Mouse (Mus musculus): Measurements from ENCODE around the gene Sox6. TPM values are rescaled to one million over a fixed set of nuclear protein-coding genes. Genes with fewer than 3 reads are reported as not detected.
"Not testable (repeated sequence)": the region's sequence is repeated elsewhere in the genome, so short reads cannot be mapped to it uniquely, and the experiment has no call there.

Sox6 gene
- total RNA-seq, 1 experiment from 2014 or later, result not detected

GRCm38 (mm10) chr7:115628766-115629165 is 409.8 kb downstream of the Sox6 start:
- ATAC-seq (replicated peaks; ENCODE audit: insufficient number of reproducible peaks, low FRiP score, low TSS enrichment, poor library complexity, severe bottlenecking), result no peak

GRCm38 (mm10) chr7:115625956-115626355 is 412.6 kb downstream of the Sox6 start:
- no peak for ATAC-seq (replicated peaks; ENCODE audit: insufficient number of reproducible peaks, low FRiP score, low TSS enrichment, poor library complexity, severe bottlenecking)

- no peak for ATAC-seq (replicated peaks; ENCODE audit: insufficient number of reproducible peaks, low FRiP score, low TSS enrichment, poor library complexity, severe bottlenecking)
Observed at GRCm38 (mm10) chr7:115624907-115625552, 413.6 kb downstream of the Sox6 start.

GRCm38 (mm10) chr7:115624451-115624850 is 414.1 kb downstream of the Sox6 start:
- ATAC-seq (replicated peaks; ENCODE audit: insufficient number of reproducible peaks, low FRiP score, low TSS enrichment, poor library complexity, severe bottlenecking), result no peak

GRCm38 (mm10) chr7:115615697-115616237 is 422.8 kb downstream of the Sox6 start:
- 0 out of 2 replicates have a peak, but pooled peaks have one; percentile 31 for ATAC-seq (replicated peaks; ENCODE audit: insufficient number of reproducible peaks, low FRiP score, low TSS enrichment, poor library complexity, severe bottlenecking)

- no peak for ATAC-seq (replicated peaks; ENCODE audit: insufficient number of reproducible peaks, low FRiP score, low TSS enrichment, poor library complexity, severe bottlenecking)
Observed at GRCm38 (mm10) chr7:115607485-115607884, 431.1 kb downstream of the Sox6 start.

- not testable (repeated sequence) for ATAC-seq (replicated peaks; ENCODE audit: insufficient number of reproducible peaks, low FRiP score, low TSS enrichment, poor library complexity, severe bottlenecking)
Observed at GRCm38 (mm10) chr7:115606125-115606524, 432.5 kb downstream of the Sox6 start.

- no peak for ATAC-seq (replicated peaks; ENCODE audit: insufficient number of reproducible peaks, low FRiP score, low TSS enrichment, poor library complexity, severe bottlenecking)
Observed at GRCm38 (mm10) chr7:115604883-115605282, 433.7 kb downstream of the Sox6 start.

GRCm38 (mm10) chr7:115597376-115597775 is 441.2 kb downstream of the Sox6 start:
- ATAC-seq (replicated peaks; ENCODE audit: insufficient number of reproducible peaks, low FRiP score, low TSS enrichment, poor library complexity, severe bottlenecking), result no peak

GRCm38 (mm10) chr7:115580461-115580860 is 458.1 kb downstream of the Sox6 start:
- ATAC-seq (replicated peaks; ENCODE audit: insufficient number of reproducible peaks, low FRiP score, low TSS enrichment, poor library complexity, severe bottlenecking), result no peak

- ATAC-seq (replicated peaks; ENCODE audit: insufficient number of reproducible peaks, low FRiP score, low TSS enrichment, poor library complexity, severe bottlenecking), result no peak
Observed at GRCm38 (mm10) chr7:115579826-115580225, 458.8 kb downstream of the Sox6 start.

- no peak for ATAC-seq (replicated peaks; ENCODE audit: insufficient number of reproducible peaks, low FRiP score, low TSS enrichment, poor library complexity, severe bottlenecking)
Observed at GRCm38 (mm10) chr7:115576387-115576786, 462.2 kb downstream of the Sox6 start.

- no peak for ATAC-seq (replicated peaks; ENCODE audit: insufficient number of reproducible peaks, low FRiP score, low TSS enrichment, poor library complexity, severe bottlenecking)
Observed at GRCm38 (mm10) chr7:115574834-115575233, 463.8 kb downstream of the Sox6 start.

GRCm38 (mm10) chr7:115568821-115569240 is 469.8 kb downstream of the Sox6 start:
- ATAC-seq (replicated peaks; ENCODE audit: insufficient number of reproducible peaks, low FRiP score, low TSS enrichment, poor library complexity, severe bottlenecking), result no peak

GRCm38 (mm10) chr7:115568301-115568700 is 470.3 kb downstream of the Sox6 start:
- ATAC-seq (replicated peaks; ENCODE audit: insufficient number of reproducible peaks, low FRiP score, low TSS enrichment, poor library complexity, severe bottlenecking), result no peak

- ATAC-seq (replicated peaks; ENCODE audit: insufficient number of reproducible peaks, low FRiP score, low TSS enrichment, poor library complexity, severe bottlenecking), result no peak
Observed at GRCm38 (mm10) chr7:115566818-115567217, 471.8 kb downstream of the Sox6 start.

- no peak for ATAC-seq (replicated peaks; ENCODE audit: insufficient number of reproducible peaks, low FRiP score, low TSS enrichment, poor library complexity, severe bottlenecking)
Observed at GRCm38 (mm10) chr7:115565060-115565426, 473.6 kb downstream of the Sox6 start.

GRCm38 (mm10) chr7:115564359-115565059 is 474.1 kb downstream of the Sox6 start:
- ATAC-seq (replicated peaks; ENCODE audit: insufficient number of reproducible peaks, low FRiP score, low TSS enrichment, poor library complexity, severe bottlenecking), result no peak

GRCm38 (mm10) chr7:115556677-115557076 is 481.9 kb downstream of the Sox6 start:
- no peak for ATAC-seq (replicated peaks; ENCODE audit: insufficient number of reproducible peaks, low FRiP score, low TSS enrichment, poor library complexity, severe bottlenecking)

GRCm38 (mm10) chr7:115550197-115550804 is 488.3 kb downstream of the Sox6 start:
- no peak for ATAC-seq (replicated peaks; ENCODE audit: insufficient number of reproducible peaks, low FRiP score, low TSS enrichment, poor library complexity, severe bottlenecking)

All from monocyte, adult 5-6 weeks (primary cell).